Mouse (Mus musculus) neural tube, embryonic 14.5 days (tissue): ENCODE data around the gene Dynlt1b. TPM values are rescaled to one million over a fixed set of nuclear protein-coding genes. Genes with fewer than 3 reads are reported as not detected.
A peak's percentile ranks its signal among the peaks of the same experiment; 100 is the strongest.
"Not testable (repeated sequence)": the region's sequence is repeated elsewhere in the genome, so short reads cannot be mapped to it uniquely, and the experiment has no call there.

Experiments used
- ATAC-seq: fragments of 200-750 bp; cut with Nextera tagmentation; 2 replicates; pipeline ENCODE4 v1.8.0; 2017; ENCODE audit warnings: low read depth, mild to moderate bottlenecking, moderate TSS enrichment, moderate library complexity
- H3K27ac ChIP-seq: fragments of 300-500 bp; sonication (generic); 2 replicates; pipeline ENCODE4 v1.5.1; 2014; ENCODE audit warnings: low read depth, mild to moderate bottlenecking, control low read depth, low read length, moderate library complexity, mixed read lengths
- H3K27me3 ChIP-seq: fragments of 300-500 bp; sonication (generic); 2 replicates; pipeline ENCODE4 v1.6.1; 2014; ENCODE audit warnings: low read length; ENCODE audit not compliant: control insufficient read depth, insufficient read depth
- H3K36me3 ChIP-seq: fragments of 300-500 bp; sonication (generic); 2 replicates; pipeline ENCODE4 v1.6.1; 2014; ENCODE audit warnings: low read length, mixed read lengths; ENCODE audit not compliant: control insufficient read depth, insufficient read depth
- H3K4me1 ChIP-seq: fragments of 300-500 bp; sonication (generic); 2 replicates; pipeline ENCODE4 v1.6.1; 2014; ENCODE audit warnings: low read length; ENCODE audit not compliant: control insufficient read depth, insufficient read depth
- H3K4me2 ChIP-seq: fragments of 300-500 bp; sonication (generic); 2 replicates; pipeline ENCODE4 v1.6.1; 2014; ENCODE audit warnings: mild to moderate bottlenecking, low read depth, low read length, control low read depth
- H3K4me3 ChIP-seq: fragments of 300-500 bp; sonication (generic); 2 replicates; pipeline ENCODE4 v1.5.1; 2014; ENCODE audit warnings: low read depth, low read length, control low read depth, mixed read lengths
- H3K9ac ChIP-seq: fragments of 300-500 bp; sonication (generic); replicated peaks from 2 replicates; pipeline ENCODE4 v1.6.1; 2014; ENCODE audit warnings: low read depth, mild to moderate bottlenecking, control low read depth, low read length, mixed read lengths
- H3K9me3 ChIP-seq: fragments of 300-500 bp; sonication (generic); 2 replicates; pipeline ENCODE4 v1.6.1; 2016; ENCODE audit warnings: low read length; ENCODE audit not compliant: control insufficient read depth
- WGBS: fragments of 180-500 bp; shearing (Covaris S2); extraction: QIAGEN DNeasy Blood & Tissue Kit; methylation state at CpG from one replicate; pipeline ENCODE4 v1.1.7; 2014; 5-methylcytosine and 5-hydroxymethylcytosine counted together
- polyA plus RNA-seq: library from polyadenylated mRNA; unstranded; fragments of >200 nt; fragmentation: Nextera tagmentation; extraction: Ambion mirVana; gene quantifications from 2 replicates; pipeline ENCODE4 v1.2.1, GENCODE M21; 2014

The Dynlt1b gene
- polyA plus RNA-seq, 1 experiment from 2014 or later = 1,501 TPM

DNA sequence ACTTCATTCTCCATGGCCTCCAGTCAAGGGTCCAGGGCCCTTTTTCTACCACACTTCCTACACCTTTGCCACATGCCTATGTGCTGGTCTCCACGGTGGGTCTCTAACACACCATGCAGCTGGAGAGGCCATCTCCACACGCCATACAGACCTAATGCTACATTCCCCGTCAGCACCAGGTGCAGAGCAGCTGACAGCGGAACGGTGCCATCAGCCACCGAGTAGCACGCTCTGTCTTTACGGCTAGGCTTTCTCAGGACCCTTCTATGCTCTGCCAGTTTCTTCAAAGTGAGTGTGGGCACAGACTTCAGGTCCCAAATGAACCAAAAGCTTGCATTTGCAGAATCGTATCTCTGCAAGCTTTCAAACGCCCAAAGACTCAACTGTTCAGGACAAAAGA lies 21.3 kb downstream of the Dynlt1b start:
- WGBS = 86% methylated on average over 2 of the region's 10 CpGs
- H3K9ac ChIP-seq, H3K4me2 ChIP-seq, H3K27me3 ChIP-seq, H3K27ac ChIP-seq, ATAC-seq, H3K9me3 ChIP-seq, H3K4me3 ChIP-seq, H3K36me3 ChIP-seq, H3K4me1 ChIP-seq: not testable (repeated sequence)

DNA sequence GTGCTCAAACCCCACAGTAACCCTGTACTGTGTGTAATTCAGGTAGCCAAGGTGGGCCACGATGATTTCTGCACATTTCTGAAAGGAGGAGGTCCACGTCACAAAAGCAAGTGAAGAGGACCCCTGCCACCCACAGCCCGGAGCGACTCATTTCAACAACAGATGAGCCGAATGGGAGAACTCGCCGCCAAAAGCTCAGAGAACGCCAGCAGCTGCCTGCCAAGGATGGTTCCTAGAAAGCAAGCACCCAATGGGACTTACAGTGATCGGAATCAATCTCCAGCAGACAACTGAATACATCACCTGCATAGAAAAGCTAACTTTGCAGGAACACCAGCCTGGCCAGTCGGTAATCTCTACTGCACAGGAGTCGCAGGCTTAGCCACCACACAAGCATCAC lies 22.8 kb downstream of the Dynlt1b start:
- ATAC-seq, H3K4me2 ChIP-seq, H3K27me3 ChIP-seq, H3K9me3 ChIP-seq, H3K27ac ChIP-seq, H3K4me1 ChIP-seq, H3K9ac ChIP-seq, H3K4me3 ChIP-seq, H3K36me3 ChIP-seq: not testable (repeated sequence)
- WGBS = 88% methylated on average over 8 of the region's 11 CpGs

DNA sequence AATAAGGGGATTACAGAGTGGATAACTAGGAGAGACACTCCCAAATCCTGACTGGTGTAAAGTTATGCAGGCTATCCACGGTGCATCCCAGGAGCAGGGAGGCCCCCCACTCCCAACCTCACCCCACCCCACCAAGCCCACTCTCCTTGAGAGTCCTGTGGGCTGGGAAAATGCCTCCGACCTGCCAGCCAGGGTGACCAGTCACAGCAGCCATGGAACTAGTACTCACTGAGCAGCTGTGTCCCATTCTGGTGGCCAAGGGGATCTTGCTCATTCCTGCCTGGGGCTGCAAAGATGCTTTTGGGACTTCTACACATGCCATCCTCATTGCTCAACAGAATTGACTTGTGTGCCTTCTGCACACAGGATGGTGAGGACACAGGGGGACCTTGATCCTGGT lies 24.8 kb downstream of the Dynlt1b start:
- WGBS = 97% methylated on average over 2 of the region's 2 CpGs
- not testable (repeated sequence) for H3K27ac ChIP-seq, H3K27me3 ChIP-seq, H3K9ac ChIP-seq, H3K9me3 ChIP-seq, H3K4me3 ChIP-seq, ATAC-seq, H3K4me2 ChIP-seq, H3K36me3 ChIP-seq, H3K4me1 ChIP-seq

DNA sequence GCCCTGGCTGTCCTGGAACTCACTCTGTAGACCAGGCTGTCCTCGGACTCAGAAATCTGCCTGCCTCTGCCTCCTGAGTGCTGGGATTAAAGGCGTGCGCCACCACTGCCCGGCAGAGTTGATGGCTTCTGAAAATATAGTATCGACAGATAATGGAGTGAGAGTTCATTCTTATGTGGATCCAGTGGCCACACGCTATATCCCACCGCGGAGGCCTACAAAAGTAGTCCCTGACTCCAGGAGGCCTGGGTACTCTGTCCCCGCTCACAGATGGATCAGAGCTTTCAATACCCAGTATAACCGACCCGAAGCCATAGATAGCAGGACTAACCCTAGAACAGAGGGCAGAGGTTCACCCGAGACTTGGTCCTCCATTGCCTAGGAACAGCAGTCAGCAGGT lies 26.0 kb downstream of the Dynlt1b start:
- WGBS = 98% methylated on average over 11 of the region's 12 CpGs
- H3K4me1 ChIP-seq, H3K36me3 ChIP-seq, ATAC-seq, H3K27me3 ChIP-seq, H3K4me2 ChIP-seq, H3K9me3 ChIP-seq, H3K9ac ChIP-seq, H3K27ac ChIP-seq, H3K4me3 ChIP-seq: not testable (repeated sequence)

DNA sequence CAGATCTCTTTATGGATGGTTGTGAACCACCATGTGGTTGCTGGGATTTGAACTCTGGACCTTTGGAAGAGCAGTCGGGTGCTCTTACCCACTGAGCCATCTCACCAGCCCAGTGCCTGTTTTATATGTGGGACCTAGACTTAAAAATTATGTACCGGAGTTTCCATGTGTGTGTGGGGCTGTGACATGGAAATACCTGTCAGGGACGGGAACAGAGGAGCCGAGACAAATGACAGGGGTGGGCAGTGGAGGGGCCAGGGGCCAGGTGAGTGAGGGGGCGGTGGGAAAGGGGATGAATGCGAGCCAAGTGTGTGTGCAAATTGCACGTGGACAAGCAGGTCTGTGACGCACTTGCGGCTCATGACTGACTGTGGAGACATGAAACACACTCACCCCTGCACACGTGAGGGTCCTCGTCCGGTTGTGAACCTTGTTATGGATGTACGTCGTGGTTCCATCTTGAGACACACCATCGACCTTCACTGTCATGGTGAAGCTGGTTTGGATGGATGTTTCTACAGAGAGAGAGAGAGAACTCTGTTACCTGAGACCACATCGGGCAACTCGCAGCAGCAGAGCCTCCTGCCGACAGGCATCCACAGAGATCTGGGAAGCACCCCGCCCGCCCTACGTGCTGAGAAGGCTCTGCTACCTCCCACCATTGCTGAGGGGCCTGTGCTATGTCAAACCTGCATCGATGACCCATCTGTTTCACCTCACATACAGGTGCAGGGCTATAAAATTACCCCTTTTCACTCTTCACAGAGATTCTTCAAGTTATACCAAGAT lies 26.9 kb downstream of the Dynlt1b start:
- ATAC-seq, H3K27ac ChIP-seq, H3K9ac ChIP-seq, H3K4me2 ChIP-seq, H3K36me3 ChIP-seq, H3K4me3 ChIP-seq, H3K27me3 ChIP-seq, H3K9me3 ChIP-seq, H3K4me1 ChIP-seq: not testable (repeated sequence)
- 95% methylated on average over 14 of the region's 22 CpGs for WGBS

DNA sequence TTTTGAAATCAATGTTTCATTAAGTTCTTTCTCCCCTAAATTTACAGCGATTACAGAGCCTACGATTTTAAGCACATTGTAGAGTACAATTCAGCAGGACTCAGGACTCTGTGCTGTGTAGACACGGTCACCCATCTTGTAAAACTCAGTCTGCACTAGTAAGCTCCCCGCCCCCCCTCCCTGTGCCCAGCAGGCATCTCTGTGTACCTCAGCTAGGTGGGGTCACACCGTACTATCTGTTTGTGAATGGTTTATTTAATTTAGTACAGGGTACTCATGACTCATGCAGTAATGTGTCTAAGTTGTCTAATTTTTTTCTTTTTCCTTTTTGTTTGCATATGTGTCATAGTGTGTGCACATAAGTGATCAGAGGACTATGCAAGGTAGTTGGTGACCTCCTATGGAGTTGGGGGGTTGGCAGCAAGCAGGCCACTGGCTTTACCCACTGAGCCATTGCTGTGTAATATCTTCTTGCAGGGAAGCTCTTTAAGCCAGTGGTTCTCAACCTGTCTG lies 31.2 kb downstream of the Dynlt1b start:
- not testable (repeated sequence) for H3K27ac ChIP-seq

DNA sequence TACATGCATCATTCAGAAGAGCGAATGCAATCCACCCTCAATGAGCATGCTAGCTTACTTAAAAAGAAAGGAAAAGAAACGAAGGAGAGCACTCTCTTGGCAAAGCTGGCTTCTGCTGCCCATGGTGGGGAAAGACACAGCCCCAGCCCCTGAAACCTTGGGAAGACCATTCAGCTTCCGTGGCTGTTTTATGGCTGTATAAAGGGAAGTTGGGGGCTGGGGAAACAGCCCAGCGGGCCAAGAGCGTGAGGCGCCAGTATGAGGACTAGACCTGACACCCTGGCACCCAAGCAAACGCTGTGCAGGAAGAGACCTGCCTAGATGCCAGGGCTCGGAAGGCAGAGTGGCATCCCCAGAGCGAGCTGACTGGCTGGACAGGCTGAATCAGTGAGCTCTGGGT lies 35.8 kb downstream of the Dynlt1b start:
- H3K9me3 ChIP-seq, H3K4me2 ChIP-seq, H3K9ac ChIP-seq, H3K4me3 ChIP-seq, H3K27ac ChIP-seq, H3K27me3 ChIP-seq, H3K4me1 ChIP-seq, H3K36me3 ChIP-seq, ATAC-seq: not testable (repeated sequence)
- WGBS = 83% methylated on average over 9 of the region's 9 CpGs

More for the DNA sequence above, 31.2 kb downstream of the Dynlt1b start:
- not testable (repeated sequence) for H3K9ac ChIP-seq, H3K4me3 ChIP-seq, H3K4me1 ChIP-seq, H3K27me3 ChIP-seq, H3K36me3 ChIP-seq, H3K4me2 ChIP-seq, ATAC-seq, H3K9me3 ChIP-seq
- 93% methylated on average over 5 of the region's 5 CpGs for WGBS

DNA sequence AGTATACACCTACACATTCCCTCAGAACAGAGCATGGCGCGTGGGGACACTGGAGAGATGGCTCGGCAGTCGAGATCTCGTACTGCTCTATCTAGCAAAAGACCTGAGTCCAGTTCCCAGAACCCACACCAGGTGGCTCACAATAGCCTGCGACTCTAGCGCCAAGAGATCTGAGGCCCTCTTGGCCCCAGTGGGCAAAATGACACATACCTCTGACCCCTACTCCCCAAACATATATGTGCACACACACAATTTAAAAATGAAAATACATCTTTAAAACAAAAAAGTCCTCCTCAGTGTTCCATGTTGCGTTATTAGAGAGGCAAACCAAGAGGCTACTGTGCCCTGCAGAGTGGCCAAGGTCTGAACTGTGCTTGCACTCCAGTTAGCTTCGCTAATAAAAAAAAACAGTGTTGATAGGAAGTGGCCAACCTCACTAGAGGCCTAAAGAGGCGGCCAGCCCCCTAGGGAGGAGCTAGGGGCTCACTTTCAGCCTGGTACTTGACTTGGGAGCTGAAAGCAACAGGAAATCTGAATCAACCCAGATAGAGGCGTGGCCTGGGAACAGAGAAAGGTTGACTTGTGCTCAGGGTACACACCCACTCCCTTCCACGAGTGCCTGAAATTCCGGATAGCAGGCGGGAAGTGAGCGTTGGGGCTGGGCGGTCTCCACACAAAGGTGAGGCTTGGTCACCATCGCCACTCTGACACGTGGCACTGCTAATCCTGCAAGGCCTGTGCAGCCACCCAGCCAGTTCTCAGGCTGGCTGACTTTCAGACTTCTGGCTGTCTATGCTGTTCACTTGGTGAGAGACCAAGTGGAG lies 37.9 kb downstream of the Dynlt1b start:
- H3K27ac ChIP-seq, H3K9me3 ChIP-seq, H3K27me3 ChIP-seq, H3K4me1 ChIP-seq, H3K9ac ChIP-seq, H3K36me3 ChIP-seq, H3K4me3 ChIP-seq, H3K4me2 ChIP-seq: not testable (repeated sequence)
- 73% methylated on average over 16 of the region's 18 CpGs for WGBS
- ATAC-seq = peak; percentile 38; the same call in 1 of the 2 replicates

DNA sequence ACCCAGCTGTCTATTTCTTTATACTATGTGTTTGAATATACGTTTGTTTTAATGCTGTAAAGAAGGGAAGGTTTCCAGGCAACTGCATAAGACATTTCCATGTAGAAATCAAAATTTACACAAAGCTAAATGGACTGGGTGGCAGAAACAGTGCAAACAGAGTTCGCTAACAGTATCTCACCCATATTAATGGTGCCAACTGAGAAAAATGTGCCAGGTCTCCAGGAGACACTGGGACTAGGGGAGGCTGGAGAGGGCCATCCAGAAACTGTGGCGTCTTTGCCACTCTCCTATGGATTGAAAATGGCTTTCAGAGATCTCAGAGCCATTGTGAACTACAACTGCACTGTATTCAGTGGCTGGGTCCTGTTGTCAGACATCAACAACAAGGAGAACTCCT lies 40.1 kb downstream of the Dynlt1b start:
- 73% methylated on average over 2 of the region's 3 CpGs for WGBS
- not testable (repeated sequence) for H3K9me3 ChIP-seq, H3K27me3 ChIP-seq, H3K9ac ChIP-seq, H3K4me2 ChIP-seq, H3K36me3 ChIP-seq, H3K4me3 ChIP-seq, ATAC-seq, H3K4me1 ChIP-seq, H3K27ac ChIP-seq
